Mouse (Mus musculus) ovary, postnatal 14 days (tissue): ENCODE data around the gene A730061H03Rik.

ENCODE experiments used
- DNase-seq: peaks from one replicate; pipeline ENCODE4 v3.0.0; 2022; ENCODE audit warnings: low spot score

The A730061H03Rik gene

GRCm38 (mm10) chr14:55581981-55582681 lies 21.9 kb upstream of the A730061H03Rik start:
- no peak for DNase-seq

- no peak for DNase-seq
These were observed 20.5 kb upstream of the A730061H03Rik start for GRCm38 (mm10) chr14:55580731-55581130.

GRCm38 (mm10) chr14:55579511-55580496 lies 19.6 kb upstream of the A730061H03Rik start:
- DNase-seq, result no peak

GRCm38 (mm10) chr14:55578668-55579269 lies 18.6 kb upstream of the A730061H03Rik start:
- DNase-seq, result no peak

GRCm38 (mm10) chr14:55577871-55578667 lies 17.9 kb upstream of the A730061H03Rik start, which contains the start of gene Psme1:
Gene Psme1 (plus strand): TSS chr14:55578123.
- DNase-seq, result peak; percentile 76

GRCm38 (mm10) chr14:55576376-55576775 lies 16.2 kb upstream of the A730061H03Rik start:
- no peak for DNase-seq

- DNase-seq, result no peak
These were observed 15.5 kb upstream of the A730061H03Rik start for GRCm38 (mm10) chr14:55575711-55576110.

GRCm38 (mm10) chr14:55575302-55575701 lies 15.1 kb upstream of the A730061H03Rik start, which contains the start of gene Fitm1:
Gene Fitm1 (plus strand): TSS chr14:55575617.
- DNase-seq, result no peak

- no peak for DNase-seq
These were observed 11.6 kb upstream of the A730061H03Rik start for GRCm38 (mm10) chr14:55571760-55572159.

- no peak for DNase-seq
These were observed 10.4 kb upstream of the A730061H03Rik start for GRCm38 (mm10) chr14:55570588-55570987.

GRCm38 (mm10) chr14:55567496-55567895 lies 7.3 kb upstream of the A730061H03Rik start:
- no peak for DNase-seq

GRCm38 (mm10) chr14:55565748-55566147 lies 5.5 kb upstream of the A730061H03Rik start:
- no peak for DNase-seq

GRCm38 (mm10) chr14:55563249-55563648 lies 3.0 kb upstream of the A730061H03Rik start:
- no peak for DNase-seq

GRCm38 (mm10) chr14:55561860-55562259 lies 1.7 kb upstream of the A730061H03Rik start:
- DNase-seq, result no peak

- DNase-seq, result peak; percentile 68
These were observed 406 bp downstream of the A730061H03Rik start, which contains the start of gene Dcaf11 for GRCm38 (mm10) chr14:55559799-55560201. Gene Dcaf11 (plus strand): TSS chr14:55560006.

GRCm38 (mm10) chr14:55558740-55559448 lies 1.3 kb downstream of the A730061H03Rik start:
- no peak for DNase-seq

GRCm38 (mm10) chr14:55557587-55557986 lies 2.6 kb downstream of the A730061H03Rik start:
- DNase-seq, result no peak

- peak; percentile 81 for DNase-seq
These were observed 3.2 kb downstream of the A730061H03Rik start for GRCm38 (mm10) chr14:55557003-55557402.

- no peak for DNase-seq
These were observed 4.4 kb downstream of the A730061H03Rik start for GRCm38 (mm10) chr14:55555788-55556187.

GRCm38 (mm10) chr14:55554635-55555034 lies 5.6 kb downstream of the A730061H03Rik start:
- DNase-seq, result no peak

GRCm38 (mm10) chr14:55551794-55552193 lies 8.4 kb downstream of the A730061H03Rik start:
- no peak for DNase-seq
